Mouse (Mus musculus) lung, postnatal 36 days (tissue): ENCODE measurements around the gene Fam49a.

Experiments used
- DNase-seq: peaks from one replicate; pipeline ENCODE4 v3.0.0; 2022; ENCODE audit warnings: mixed read lengths

The Fam49a gene

GRCm38 (mm10) chr12:12367423-12367822 lies 105.5 kb downstream of the Fam49a start:
- DNase-seq, result no peak

GRCm38 (mm10) chr12:12373111-12373862 lies 111.3 kb downstream of the Fam49a start:
- peak; percentile 53 for DNase-seq

GRCm38 (mm10) chr12:12379056-12379455 lies 117.1 kb downstream of the Fam49a start:
- no peak for DNase-seq

- no peak for DNase-seq
Measured at GRCm38 (mm10) chr12:12389271-12389670, 127.3 kb downstream of the Fam49a start.

GRCm38 (mm10) chr12:12396224-12396623 lies 134.3 kb downstream of the Fam49a start:
- peak; percentile 77 for DNase-seq

- DNase-seq, result peak; percentile 71
Measured at GRCm38 (mm10) chr12:12401051-12401465, 139.1 kb downstream of the Fam49a start.

GRCm38 (mm10) chr12:12401504-12401903 lies 139.6 kb downstream of the Fam49a start:
- DNase-seq, result peak; percentile 14

- DNase-seq, result no peak
Measured at GRCm38 (mm10) chr12:12405491-12406110, 143.7 kb downstream of the Fam49a start.

- DNase-seq, result no peak
Measured at GRCm38 (mm10) chr12:12409044-12409443, 147.1 kb downstream of the Fam49a start.

GRCm38 (mm10) chr12:12412674-12413073 lies 150.7 kb downstream of the Fam49a start:
- peak; percentile 89 for DNase-seq

GRCm38 (mm10) chr12:12420423-12420822 lies 158.5 kb downstream of the Fam49a start:
- no peak for DNase-seq

GRCm38 (mm10) chr12:12420841-12421579 lies 159.1 kb downstream of the Fam49a start:
- DNase-seq, result peak; percentile 82

GRCm38 (mm10) chr12:12421580-12421878 lies 159.6 kb downstream of the Fam49a start:
- DNase-seq, result no peak

GRCm38 (mm10) chr12:12425188-12425587 lies 163.2 kb downstream of the Fam49a start:
- no peak for DNase-seq

- no peak for DNase-seq
Measured at GRCm38 (mm10) chr12:12427285-12427684, 165.3 kb downstream of the Fam49a start.

- no peak for DNase-seq
Measured at GRCm38 (mm10) chr12:12428886-12429285, 166.9 kb downstream of the Fam49a start.
